Mouse (Mus musculus) ovary, postnatal 36 days (tissue): ENCODE measurements around the gene Sec14l4.

Experiments
- DNase-seq: peaks from one replicate; pipeline ENCODE4 v3.0.0; 2022; ENCODE audit warnings: low spot score, mixed read lengths

Sec14l4 gene

GRCm38 (mm10) chr11:4027561-4028334, 3.5 kb upstream of the Sec14l4 start:
- DNase-seq: no peak

DNA sequence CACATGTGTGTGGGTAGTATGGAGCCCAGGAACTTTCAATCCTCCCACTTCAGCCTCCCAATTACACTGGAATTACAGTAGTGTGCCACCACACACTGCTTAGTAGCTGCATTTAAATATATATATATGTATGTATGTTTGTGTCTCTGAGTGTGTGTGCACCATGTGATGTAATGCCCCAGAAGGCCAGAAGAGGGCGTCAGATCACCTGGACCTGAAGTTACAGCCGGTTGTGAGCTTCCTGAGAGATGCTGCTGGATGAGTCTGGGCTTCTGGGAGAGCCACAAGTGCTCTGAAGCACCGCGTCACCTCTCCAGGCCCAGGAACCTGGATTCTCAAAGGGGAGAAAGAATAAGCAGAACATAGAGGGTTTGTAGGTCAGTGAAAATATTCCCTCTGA, 1.9 kb upstream of the Sec14l4 start:
- no peak for DNase-seq

- no peak for DNase-seq
Measured at GRCm38 (mm10) chr11:4031961-4032360, 699 bp downstream of the Sec14l4 start.

GRCm38 (mm10) chr11:4033471-4033870, 2.2 kb downstream of the Sec14l4 start:
- DNase-seq: no peak

GRCm38 (mm10) chr11:4034169-4034568, 2.9 kb downstream of the Sec14l4 start:
- DNase-seq: no peak

- DNase-seq: no peak
Measured at GRCm38 (mm10) chr11:4035116-4035892, 4.0 kb downstream of the Sec14l4 start.

- DNase-seq: no peak
Measured at GRCm38 (mm10) chr11:4035916-4036315, 4.7 kb downstream of the Sec14l4 start.

- no peak for DNase-seq
Measured at GRCm38 (mm10) chr11:4036365-4037084, 5.3 kb downstream of the Sec14l4 start.

GRCm38 (mm10) chr11:4039951-4040350, 8.7 kb downstream of the Sec14l4 start:
- DNase-seq: no peak

DNA sequence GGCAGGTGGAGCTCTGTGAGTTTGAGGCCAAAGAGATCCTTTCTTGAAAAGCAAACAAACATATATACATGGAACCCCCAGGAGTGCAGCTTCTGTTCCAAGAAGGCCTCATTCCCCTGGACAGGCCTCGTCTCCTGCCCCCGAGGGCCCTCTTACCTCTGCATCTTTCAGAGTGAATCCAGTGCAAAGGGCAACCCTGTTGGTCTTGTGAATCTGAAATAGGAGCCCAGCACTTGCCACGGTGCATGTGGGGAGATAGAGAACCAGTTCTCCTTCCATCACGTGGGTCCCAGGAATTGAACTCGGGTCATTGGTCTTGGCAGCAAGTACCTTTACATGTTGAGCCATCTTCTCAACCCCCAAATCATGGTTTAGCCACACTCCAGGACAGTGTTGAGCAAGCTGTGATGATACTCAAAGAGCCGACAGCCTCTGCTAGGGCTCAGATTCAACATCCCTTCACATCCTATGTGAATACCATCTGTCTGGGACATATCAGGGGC, 9.9 kb downstream of the Sec14l4 start:
- DNase-seq: no peak

DNA sequence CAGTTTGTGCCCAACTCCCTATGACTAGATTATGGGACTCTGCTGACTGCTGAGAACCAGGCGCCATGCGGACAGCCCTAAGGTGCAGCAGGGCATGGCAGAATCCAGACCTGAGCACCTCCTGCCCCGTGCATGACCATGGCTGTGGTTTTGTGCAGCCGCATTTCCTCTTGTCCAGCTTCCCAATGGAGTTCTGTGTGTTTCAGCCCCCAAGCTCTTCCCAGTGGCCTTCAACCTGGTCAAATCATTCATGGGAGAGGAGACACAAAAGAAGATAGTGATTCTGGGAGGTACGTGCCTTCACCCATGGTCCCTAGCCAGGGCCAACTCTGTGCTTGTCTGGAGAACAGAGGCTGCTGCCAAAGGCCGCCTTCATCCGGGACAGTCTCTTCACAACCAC, 11.8 kb downstream of the Sec14l4 start:
- DNase-seq: no peak

GRCm38 (mm10) chr11:4046526-4046925, 15.3 kb downstream of the Sec14l4 start:
- no peak for DNase-seq

GRCm38 (mm10) chr11:4047766-4048165, 16.5 kb downstream of the Sec14l4 start:
- no peak for DNase-seq

- no peak for DNase-seq
Measured at GRCm38 (mm10) chr11:4048438-4048837, 17.2 kb downstream of the Sec14l4 start.

GRCm38 (mm10) chr11:4053586-4053985, 22.3 kb downstream of the Sec14l4 start:
- DNase-seq: peak; percentile 52

GRCm38 (mm10) chr11:4060866-4061575, 29.8 kb downstream of the Sec14l4 start:
- DNase-seq: no peak

GRCm38 (mm10) chr11:4062523-4062922, 31.3 kb downstream of the Sec14l4 start:
- no peak for DNase-seq

- no peak for DNase-seq
Measured at GRCm38 (mm10) chr11:4062981-4063380, 31.7 kb downstream of the Sec14l4 start.

GRCm38 (mm10) chr11:4064627-4065122, 33.4 kb downstream of the Sec14l4 start, which contains the start of gene Sec14l3:
Gene Sec14l3, plus strand, starts transcription at chr11:4064841.
- no peak for DNase-seq

- DNase-seq: no peak
Measured at GRCm38 (mm10) chr11:4069664-4070063, 38.4 kb downstream of the Sec14l4 start.

GRCm38 (mm10) chr11:4076633-4077032, 45.4 kb downstream of the Sec14l4 start:
- DNase-seq: peak; percentile 65
